Mouse (Mus musculus): ENCODE results near the gene Cfap20. TPM values are rescaled to one million over a fixed set of nuclear protein-coding genes. Genes with fewer than 3 reads are reported as not detected.
"Not testable (repeated sequence)": the region's sequence is repeated elsewhere in the genome, so short reads cannot be mapped to it uniquely, and the experiment has no call there.

Gene Cfap20
- total RNA-seq, 2 experiments from 2014 or later: 33.1 to 44.8 TPM

GRCm38 (mm10) chr8:95422193-95422810, 12.4 kb downstream of the Cfap20 start:
- no peak for DNase-seq

- DNase-seq: peak; percentile 30 to 52
Observed at GRCm38 (mm10) chr8:95411309-95411972, 23.2 kb downstream of the Cfap20 start.

GRCm38 (mm10) chr8:95409518-95409917, 25.2 kb downstream of the Cfap20 start:
- DNase-seq: no peak

- DNase-seq: no peak
Observed at GRCm38 (mm10) chr8:95401091-95401490, 33.6 kb downstream of the Cfap20 start.

- no peak for DNase-seq
Observed at GRCm38 (mm10) chr8:95399131-95399530, 35.5 kb downstream of the Cfap20 start.

GRCm38 (mm10) chr8:95397201-95397600, 37.5 kb downstream of the Cfap20 start:
- DNase-seq: no peak

GRCm38 (mm10) chr8:95396752-95397151, 37.9 kb downstream of the Cfap20 start:
- no peak for DNase-seq

GRCm38 (mm10) chr8:95395186-95395918, 39.3 kb downstream of the Cfap20 start:
- DNase-seq: no peak

- DNase-seq: peak; percentile 15 to 21
Observed at GRCm38 (mm10) chr8:95392604-95393003, 42.1 kb downstream of the Cfap20 start.

GRCm38 (mm10) chr8:95391101-95391500, 43.6 kb downstream of the Cfap20 start:
- no peak for DNase-seq

GRCm38 (mm10) chr8:95390312-95390711, 44.4 kb downstream of the Cfap20 start:
- DNase-seq: no peak

- no peak for DNase-seq
Observed at GRCm38 (mm10) chr8:95387936-95388335, 46.7 kb downstream of the Cfap20 start.

- DNase-seq: no peak
Observed at GRCm38 (mm10) chr8:95387221-95387620, 47.4 kb downstream of the Cfap20 start.

GRCm38 (mm10) chr8:95386037-95386436, 48.6 kb downstream of the Cfap20 start:
- DNase-seq: no peak

- DNase-seq: no peak
Observed at GRCm38 (mm10) chr8:95384501-95384900, 50.2 kb downstream of the Cfap20 start.

- DNase-seq: no peak
Observed at GRCm38 (mm10) chr8:95381595-95381994, 53.1 kb downstream of the Cfap20 start.

GRCm38 (mm10) chr8:95380953-95381352, 53.7 kb downstream of the Cfap20 start:
- peak in 1 of 2 experiments; percentile 12 for DNase-seq

- DNase-seq: not testable (repeated sequence)
Observed at GRCm38 (mm10) chr8:95378928-95379327, 55.7 kb downstream of the Cfap20 start.

- peak in 1 of 2 experiments; percentile 46 for DNase-seq
Observed at GRCm38 (mm10) chr8:95377863-95378291, 56.8 kb downstream of the Cfap20 start.

GRCm38 (mm10) chr8:95377101-95377500, 57.6 kb downstream of the Cfap20 start:
- DNase-seq: no peak

- DNase-seq: no peak
Observed at GRCm38 (mm10) chr8:95376309-95376999, 58.2 kb downstream of the Cfap20 start.

- DNase-seq: no peak
Observed at GRCm38 (mm10) chr8:95375374-95375930, 59.2 kb downstream of the Cfap20 start.
